Mouse (Mus musculus) ES-Bruce4 (cell line): ENCODE results near the gene Ppt1.

ENCODE experiments used
- CTCF ChIP-seq: IDR thresholded peaks from one replicate; pipeline ENCODE4 v1.8.1; 2011; ENCODE audit warnings: low read depth, low read length
- POLR2A ChIP-seq: IDR thresholded peaks from one replicate; pipeline ENCODE4 v1.8.1; 2011; ENCODE audit warnings: low read length; ENCODE audit not compliant: insufficient read depth

DNA sequence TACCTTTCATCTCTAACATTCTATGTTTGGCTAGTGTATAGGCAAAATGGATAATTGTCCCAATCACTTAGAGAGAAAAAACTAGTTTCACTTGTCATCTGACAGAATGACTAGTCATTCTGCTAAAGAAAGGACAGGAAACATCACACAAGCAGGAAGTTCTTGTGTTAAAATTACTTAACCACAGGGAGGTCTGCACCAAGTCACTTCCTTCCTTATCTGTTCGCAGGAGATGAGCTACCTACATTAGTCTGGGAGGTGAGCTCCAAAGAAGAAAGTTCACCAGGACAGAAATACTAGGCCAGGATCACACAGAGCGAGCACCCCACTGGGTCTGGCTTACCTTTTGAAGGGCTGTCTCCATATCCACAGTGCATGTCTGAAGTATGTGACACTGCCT is 35.9 kb downstream of the Ppt1 start:
- TF ChIP-seq CTCF (no peak), POLR2A (no peak)
